In the genomic region with DNA sequence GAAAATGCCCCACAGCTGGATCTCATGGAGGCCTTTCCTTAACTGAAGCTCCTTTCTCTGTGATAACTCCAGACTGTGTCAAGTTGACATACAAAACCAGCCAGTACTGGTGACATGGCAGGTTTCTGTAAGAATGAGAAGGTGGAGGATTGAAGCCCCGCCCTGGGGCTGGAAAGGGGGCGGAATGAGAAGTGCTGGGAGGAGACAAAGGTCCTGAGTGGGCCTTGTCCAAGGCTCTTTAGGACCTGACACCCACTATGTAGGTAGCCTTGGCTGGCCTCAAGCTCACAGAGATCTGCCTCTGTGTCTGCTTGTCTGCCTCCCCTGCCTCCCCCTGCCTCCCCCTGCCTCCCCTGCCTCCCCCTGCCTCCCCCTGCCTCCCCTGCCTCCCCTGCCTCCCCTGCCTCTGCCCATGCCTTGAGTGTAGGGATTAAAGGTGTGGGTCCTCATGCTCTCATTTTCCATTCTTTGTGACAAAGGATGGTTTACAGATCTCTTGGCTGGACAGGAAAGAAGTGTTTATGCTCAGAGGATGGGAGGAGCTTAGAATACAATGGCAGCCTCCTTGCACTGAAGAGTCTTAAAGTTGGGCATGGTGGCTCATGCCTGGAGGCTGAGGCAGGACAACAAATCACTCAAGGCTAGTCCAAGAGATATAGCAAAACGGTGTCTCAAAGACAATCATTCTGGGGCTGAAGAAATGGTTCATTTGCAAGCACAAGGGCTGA, we compare ENCODE assay signal across 12 mouse cellular contexts.
"Had no signal": no experiment of that assay in that cellular context is flagged by ENCODE, and none has a peak within 500 bp of the region (broad histone marks: within the 10 kb centered on the region; RNA-seq: fewer than 3 reads in every experiment).

No protein-coding gene starts in this region.

- H3K36me3 ChIP-seq: limb, embryonic 13.5 days; midbrain, embryonic 13.5 days; neural tube, embryonic 15.5 days had no signal

- H3K27me3 ChIP-seq: limb, embryonic 13.5 days; midbrain, embryonic 13.5 days; neural tube, embryonic 15.5 days had no signal

- DNase-seq: kidney, adult 8-10 months; kidney, postnatal 36 days; right cerebral cortex, adult 18-20 months; right cerebral cortex, postnatal 25 days had no signal

- H3K9ac ChIP-seq: limb, embryonic 13.5 days; liver, embryonic 14.5 days; midbrain, embryonic 13.5 days; neural tube, embryonic 15.5 days had no signal

- H3K4me2 ChIP-seq: limb, embryonic 13.5 days; midbrain, embryonic 13.5 days; neural tube, embryonic 15.5 days had no signal

- H3K9me3 ChIP-seq: limb, embryonic 13.5 days; midbrain, embryonic 13.5 days; neural tube, embryonic 15.5 days had no signal

- H3K27ac ChIP-seq: kidney, postnatal 0 days; limb, embryonic 13.5 days; liver, embryonic 14.5 days; midbrain, embryonic 13.5 days; neural tube, embryonic 15.5 days; stomach, postnatal 0 days had no signal

- ATAC-seq: intestine, postnatal 0 days; midbrain, embryonic 13.5 days had no signal

- H3K4me3 ChIP-seq: limb, embryonic 13.5 days; midbrain, embryonic 13.5 days; myocyte; neural tube, embryonic 15.5 days had no signal
